Mouse (Mus musculus) ES-E14 (cell line): Measurements from ENCODE around the gene Gm28374. TPM values are rescaled to one million over a fixed set of nuclear protein-coding genes. Genes with fewer than 3 reads are reported as not detected.

Experiments
- DNase-seq: peaks from one replicate; pipeline ENCODE4 v3.0.0-alpha.2; 2013; ENCODE audit warnings: low read depth, low spot score
- H3K27ac ChIP-seq: 2 replicates; pipeline ENCODE4 v1.5.1; 2012; ENCODE audit warnings: low read depth, mild to moderate bottlenecking, low read length, moderate library complexity, mixed read lengths; ENCODE audit not compliant: poor library complexity, insufficient read depth, severe bottlenecking
- H3K36me3 ChIP-seq: 2 replicates; pipeline ENCODE4 v1.6.1; 2012; ENCODE audit warnings: mild to moderate bottlenecking, low read length, moderate library complexity, mixed read lengths; ENCODE audit not compliant: control insufficient read depth, poor library complexity, insufficient read depth, severe bottlenecking
- H3K4me1 ChIP-seq, 2 experiments: fragments of 150-350 bp in 1 of 2; sonication (generic) in 1 of 2; 2 replicates each; pipeline ENCODE4 v1.6.1; 2012; ENCODE audit warnings: low read length in 2 of 2, mild to moderate bottlenecking in 1 of 2, mixed read lengths in 1 of 2; ENCODE audit not compliant: control insufficient read depth in 2 of 2, insufficient read depth in 2 of 2, poor library complexity in 1 of 2
- H3K4me3 ChIP-seq, 2 experiments: fragments of 150-350 bp in 1 of 2; sonication (generic) in 1 of 2; 2 replicates each; pipeline ENCODE4 v1.5.1; 2012; ENCODE audit warnings: low read length in 2 of 2, low read depth in 1 of 2, mild to moderate bottlenecking in 1 of 2, mixed read lengths in 1 of 2; ENCODE audit not compliant: insufficient read depth in 1 of 2, poor library complexity in 1 of 2, severe bottlenecking in 1 of 2
- H3K9ac ChIP-seq: 2 replicates; pipeline ENCODE4 v1.6.1; 2012; ENCODE audit warnings: low read depth, mild to moderate bottlenecking, low read length, mixed read lengths; ENCODE audit not compliant: poor library complexity, insufficient read depth, severe bottlenecking
- H3K9me3 ChIP-seq: fragments of 150-350 bp; sonication (generic); 2 replicates; pipeline ENCODE4 v1.6.1; 2012; ENCODE audit warnings: low read depth, mild to moderate bottlenecking, low read length; ENCODE audit not compliant: control insufficient read depth, insufficient read depth
- CHD2 ChIP-seq: IDR thresholded peaks from 2 replicates; pipeline ENCODE4 v1.6.1; 2014; ENCODE audit warnings: mild to moderate bottlenecking, low read depth, low read length, inconsistent platforms
- HCFC1 ChIP-seq: IDR thresholded peaks from 2 replicates; pipeline ENCODE4 v1.6.1; 2012; ENCODE audit warnings: low read length, inconsistent platforms, borderline replicate concordance; ENCODE audit not compliant: insufficient read depth
- MAFK ChIP-seq: IDR thresholded peaks from 2 replicates; pipeline ENCODE4 v1.6.1; 2014; ENCODE audit warnings: mild to moderate bottlenecking, low read depth, low read length, inconsistent platforms; ENCODE audit not compliant: insufficient read depth
- ZC3H11A ChIP-seq: IDR thresholded peaks from 2 replicates; pipeline ENCODE4 v1.6.1; 2012; ENCODE audit warnings: low read depth, mild to moderate bottlenecking, inconsistent platforms, low read length, borderline replicate concordance
- ZNF384 ChIP-seq: IDR thresholded peaks from 2 replicates; pipeline ENCODE4 v1.6.1; 2012; ENCODE audit warnings: low read depth, low read length, inconsistent platforms
- in situ Hi-C, 2 experiments: fragments of 600-800 bp; cut with MboI; formaldehyde crosslinking; loops; one replicate each; pipeline ENCODE4 v1.15.1; 2025; ENCODE audit warnings: low sequenced_read_pairs in 2 of 2, inconsistent platforms in 1 of 2; ENCODE audit not compliant: unreplicated experiment in 2 of 2
- total RNA-seq: library from RNA; depleted of rRNA; stranded (reverse); fragments of 300-350 nt; gene quantifications from 2 replicates; pipeline ENCODE4 v1.2.3, GENCODE M21; 2012

Gm28374 gene
- total RNA-seq, 1 experiment, result 0.54 TPM

GRCm38 (mm10) chr19:6048681-6049410 lies 33.2 kb downstream of the Gm28374 start:
- H3K9me3 ChIP-seq, result no peaks in the 10 kb centered on the region
- DNase-seq, result no peak
- in situ Hi-C loops, result no loop called here
- no peak overlapping the region for H3K4me3 ChIP-seq
- no peak overlapping the region for H3K9ac ChIP-seq
- peaks cover 51% of the 10 kb centered on the region for H3K36me3 ChIP-seq
- TF ChIP-seq ZC3H11A (no peak), ZNF384 (no peak), MAFK (no peak), CHD2 (no peak), HCFC1 (no peak)
- H3K4me1 ChIP-seq, result no peaks in the 10 kb centered on the region; a peak in 1 of 4 replicates
- no peak overlapping the region for H3K27ac ChIP-seq

- in situ Hi-C loops, result no loop called here
- peaks cover 42% of the 10 kb centered on the region for H3K36me3 ChIP-seq
- H3K9ac ChIP-seq, result peak overlapping the region; percentile 91
- no peak for DNase-seq
- H3K9me3 ChIP-seq, result no peaks in the 10 kb centered on the region
- H3K4me3 ChIP-seq, result peak overlapping the region; percentile 74 to 80
- no peak for TF ChIP-seq ZNF384
- TF ChIP-seq ZC3H11A, result no peak
- TF ChIP-seq CHD2, result no peak
- no peak for TF ChIP-seq HCFC1
- no peak for TF ChIP-seq MAFK
- no peak overlapping the region for H3K27ac ChIP-seq
- no peaks in the 10 kb centered on the region; a peak in 1 of 4 replicates for H3K4me1 ChIP-seq
Observed at GRCm38 (mm10) chr19:6047899-6048166, 34.2 kb downstream of the Gm28374 start.

- no peak overlapping the region; the same call in 1 of the 2 replicates for H3K27ac ChIP-seq
- peaks cover 38% of the 10 kb centered on the region for H3K36me3 ChIP-seq
- H3K4me3 ChIP-seq, result peak overlapping the region; percentile 74 to 80
- H3K9ac ChIP-seq, result peak overlapping the region; percentile 91
- H3K9me3 ChIP-seq, result no peaks in the 10 kb centered on the region
- TF ChIP-seq ZNF384 (no peak), CHD2 (no peak), HCFC1 (no peak), ZC3H11A (no peak), MAFK (no peak)
- DNase-seq, result no peak
- H3K4me1 ChIP-seq, result no peaks in the 10 kb centered on the region; a peak in 1 of 4 replicates
- in situ Hi-C loops, result no loop called here
Observed at GRCm38 (mm10) chr19:6047154-6047898, 34.7 kb downstream of the Gm28374 start.

- peaks cover 32% of the 10 kb centered on the region for H3K36me3 ChIP-seq
- H3K27ac ChIP-seq, result peak within 1 kb of the TSS; percentile 81
- in situ Hi-C loops, result no loop called here
- peak within 1 kb of the TSS; percentile 91 for H3K9ac ChIP-seq
- no peaks in the 10 kb centered on the region for H3K9me3 ChIP-seq
- DNase-seq, result peak; percentile 90
- no peaks in the 10 kb centered on the region; a peak in 1 of 4 replicates for H3K4me1 ChIP-seq
- H3K4me3 ChIP-seq, result peak within 1 kb of the TSS; percentile 74 to 80
- TF ChIP-seq ZNF384, result no peak
- peak; percentile 94 for TF ChIP-seq CHD2
Observed at GRCm38 (mm10) chr19:6046294-6047153, 35.5 kb downstream of the Gm28374 start, which contains the start of gene Syvn1. TSS of gene Syvn1 (plus strand) at chr19:6046576.
